Mouse (Mus musculus) midbrain, embryonic 10.5 days (tissue): ENCODE measurements around the gene Rinl. TPM values are rescaled to one million over a fixed set of nuclear protein-coding genes. Genes with fewer than 3 reads are reported as not detected.

Source experiments
- DNase-seq: peaks from one replicate; pipeline ENCODE4 v3.0.0-alpha.2; 2017; ENCODE audit warnings: low spot score
- H3K27ac ChIP-seq: fragments of 300-500 bp; sonication (generic); replicated peaks from 2 replicates; pipeline ENCODE4 v1.5.1; 2016; ENCODE audit warnings: mild to moderate bottlenecking
- H3K27me3 ChIP-seq: fragments of 300-500 bp; sonication (generic); 2 replicates; pipeline ENCODE4 v1.6.1; 2016; ENCODE audit warnings: low read depth, mild to moderate bottlenecking; ENCODE audit not compliant: poor library complexity, severe bottlenecking
- H3K36me3 ChIP-seq: fragments of 300-500 bp; sonication (generic); 2 replicates; pipeline ENCODE4 v1.6.1; 2016; ENCODE audit warnings: mild to moderate bottlenecking, moderate library complexity
- H3K4me1 ChIP-seq: fragments of 300-500 bp; sonication (generic); 2 replicates; pipeline ENCODE4 v1.6.1; 2016
- H3K4me3 ChIP-seq: fragments of 300-500 bp; sonication (generic); 2 replicates; pipeline ENCODE4 v1.5.1; 2016; ENCODE audit warnings: mild to moderate bottlenecking, moderate library complexity
- H3K9me3 ChIP-seq: fragments of 300-500 bp; sonication (generic); replicated peaks from 2 replicates; pipeline ENCODE4 v1.6.1; 2016; ENCODE audit warnings: mild to moderate bottlenecking
- WGBS: fragments of 180-500 bp; shearing (Covaris S2); methylation state at CpG from one replicate; pipeline ENCODE4 v1.1.7; 2016; 5-methylcytosine and 5-hydroxymethylcytosine counted together
- polyA plus RNA-seq: library from polyadenylated mRNA; unstranded; fragments of >200 nt; fragmentation: Nextera tagmentation; extraction: Ambion mirVana; gene quantifications from 2 replicates; pipeline ENCODE4 v1.2.1, GENCODE M21; 2016

Gene Rinl
- polyA plus RNA-seq, 1 experiment from 2014 or later, result 3.5 TPM

GRCm38 (mm10) chr7:28822993-28823903 lies 34.5 kb downstream of the Rinl start:
- H3K9me3 ChIP-seq, result no peaks in the 10 kb centered on the region
- WGBS, result 64% methylated on average over 10 of the region's 10 CpGs
- H3K27me3 ChIP-seq, result no peaks in the 10 kb centered on the region
- peak; percentile 26 for DNase-seq
- H3K4me1 ChIP-seq, result peaks cover 59% of the 10 kb centered on the region
- H3K36me3 ChIP-seq, result peaks cover 54% of the 10 kb centered on the region
- H3K4me3 ChIP-seq, result no peak overlapping the region
- no peak overlapping the region for H3K27ac ChIP-seq

- Histone ChIP-seq H3K27me3 (no peaks in the 10 kb centered on the region), H3K27ac (no peak overlapping the region), H3K36me3 (peaks cover 48% of the 10 kb centered on the region), H3K4me3 (no peak overlapping the region), H3K9me3 (no peaks in the 10 kb centered on the region), H3K4me1 (peaks cover 53% of the 10 kb centered on the region)
- 59% methylated on average over 2 of the region's 2 CpGs for WGBS
- DNase-seq, result no peak
Measured at GRCm38 (mm10) chr7:28823932-28824331, 35.2 kb downstream of the Rinl start.

- DNase-seq, result peak; percentile 91
- Histone ChIP-seq H3K9me3 (peaks cover 5% of the 10 kb centered on the region; the same call in 1 of the 2 replicates), H3K27ac (peak within 1 kb of the TSS; percentile 85), H3K36me3 (peaks cover 45% of the 10 kb centered on the region), H3K27me3 (no peaks in the 10 kb centered on the region), H3K4me3 (peak within 1 kb of the TSS; percentile 52), H3K4me1 (peaks cover 41% of the 10 kb centered on the region)
- 3% methylated on average over 33 of the region's 33 CpGs for WGBS
Measured at GRCm38 (mm10) chr7:28824941-28825685, 36.3 kb downstream of the Rinl start, which contains the start of gene Ech1. Gene Ech1 (plus strand): TSS chr7:28825217.

- Histone ChIP-seq H3K4me3 (peak overlapping the region; percentile 52), H3K9me3 (peaks cover 7% of the 10 kb centered on the region; the same call in 1 of the 2 replicates), H3K4me1 (peaks cover 34% of the 10 kb centered on the region), H3K36me3 (peaks cover 45% of the 10 kb centered on the region), H3K27me3 (no peaks in the 10 kb centered on the region), H3K27ac (peak overlapping the region; percentile 85)
- DNase-seq, result no peak
- WGBS, result 73% methylated on average over 11 of the region's 11 CpGs
Measured at GRCm38 (mm10) chr7:28825686-28826401, 37.1 kb downstream of the Rinl start.

GRCm38 (mm10) chr7:28826402-28826772 lies 37.6 kb downstream of the Rinl start:
- peaks cover 45% of the 10 kb centered on the region for H3K36me3 ChIP-seq
- H3K4me1 ChIP-seq, result peaks cover 29% of the 10 kb centered on the region
- peaks cover 7% of the 10 kb centered on the region; the same call in 1 of the 2 replicates for H3K9me3 ChIP-seq
- WGBS, result 92% methylated on average over 7 of the region's 7 CpGs
- H3K27ac ChIP-seq, result no peak overlapping the region
- H3K27me3 ChIP-seq, result no peaks in the 10 kb centered on the region
- H3K4me3 ChIP-seq, result 0 out of 2 replicates have a peak overlapping the region, but pooled peaks have one; percentile 52
- no peak for DNase-seq

- 87% methylated on average over 3 of the region's 3 CpGs for WGBS
- no peak for DNase-seq
- H3K4me3 ChIP-seq, result no peak overlapping the region
- peaks cover 43% of the 10 kb centered on the region for H3K36me3 ChIP-seq
- peaks cover 25% of the 10 kb centered on the region for H3K4me1 ChIP-seq
- no peak overlapping the region for H3K27ac ChIP-seq
- peaks cover 7% of the 10 kb centered on the region; the same call in 1 of the 2 replicates for H3K9me3 ChIP-seq
- no peaks in the 10 kb centered on the region for H3K27me3 ChIP-seq
Measured at GRCm38 (mm10) chr7:28827338-28827737, 38.6 kb downstream of the Rinl start.

GRCm38 (mm10) chr7:28829821-28830220 lies 41.1 kb downstream of the Rinl start:
- H3K9me3 ChIP-seq, result peaks cover 7% of the 10 kb centered on the region; the same call in 1 of the 2 replicates
- no peak for DNase-seq
- no peak overlapping the region for H3K27ac ChIP-seq
- peaks cover 31% of the 10 kb centered on the region for H3K36me3 ChIP-seq
- no peaks in the 10 kb centered on the region for H3K27me3 ChIP-seq
- H3K4me1 ChIP-seq, result peaks cover 10% of the 10 kb centered on the region
- WGBS, result 93% methylated on average over 8 of the region's 8 CpGs
- H3K4me3 ChIP-seq, result no peak overlapping the region

- H3K9me3 ChIP-seq, result peaks cover 7% of the 10 kb centered on the region; the same call in 1 of the 2 replicates
- H3K27ac ChIP-seq, result no peak overlapping the region
- no peak overlapping the region for H3K4me3 ChIP-seq
- peaks cover 31% of the 10 kb centered on the region for H3K36me3 ChIP-seq
- no peak for DNase-seq
- H3K4me1 ChIP-seq, result peaks cover 3% of the 10 kb centered on the region
- WGBS, result 93% methylated on average over 5 of the region's 5 CpGs
- H3K27me3 ChIP-seq, result no peaks in the 10 kb centered on the region
Measured at GRCm38 (mm10) chr7:28830981-28831380, 42.2 kb downstream of the Rinl start.

GRCm38 (mm10) chr7:28831411-28832125 lies 42.8 kb downstream of the Rinl start:
- Histone ChIP-seq H3K4me3 (no peak overlapping the region), H3K27me3 (no peaks in the 10 kb centered on the region), H3K27ac (no peak overlapping the region), H3K4me1 (no peaks in the 10 kb centered on the region), H3K36me3 (peaks cover 31% of the 10 kb centered on the region), H3K9me3 (peaks cover 7% of the 10 kb centered on the region; the same call in 1 of the 2 replicates)
- DNase-seq, result no peak
- 93% methylated on average over 17 of the region's 17 CpGs for WGBS

GRCm38 (mm10) chr7:28832137-28832536 lies 43.4 kb downstream of the Rinl start:
- H3K4me3 ChIP-seq, result no peak overlapping the region
- peaks cover 7% of the 10 kb centered on the region; the same call in 1 of the 2 replicates for H3K9me3 ChIP-seq
- WGBS, result 81% methylated on average over 6 of the region's 6 CpGs
- H3K27me3 ChIP-seq, result no peaks in the 10 kb centered on the region
- no peak for DNase-seq
- no peaks in the 10 kb centered on the region for H3K4me1 ChIP-seq
- peaks cover 31% of the 10 kb centered on the region for H3K36me3 ChIP-seq
- no peak overlapping the region for H3K27ac ChIP-seq

GRCm38 (mm10) chr7:28833723-28834347 lies 45.1 kb downstream of the Rinl start, which contains the start of gene Lgals4:
Gene Lgals4 (plus strand): TSS chr7:28833854.
- WGBS, result 90% methylated on average over 6 of the region's 6 CpGs
- Histone ChIP-seq H3K9me3 (peaks cover 7% of the 10 kb centered on the region; the same call in 1 of the 2 replicates), H3K36me3 (peaks cover 28% of the 10 kb centered on the region), H3K27ac (no peak within 1 kb of the TSS), H3K4me3 (no peak within 1 kb of the TSS), H3K27me3 (no peaks in the 10 kb centered on the region), H3K4me1 (no peaks in the 10 kb centered on the region)
- no peak for DNase-seq
